Mouse (Mus musculus): ENCODE results near the gene Ndufb10. TPM values are rescaled to one million over a fixed set of nuclear protein-coding genes. Genes with fewer than 3 reads are reported as not detected.

Gene Ndufb10
- 376 and 382 TPM in 2 replicates for polyA plus RNA-seq (2015; fragmentation: Nextera tagmentation; extraction: Ambion mirVana)

- ATAC-seq = peak; percentile 74
- WGBS = 0% methylated on average over 30 of the region's 30 CpGs
Measured at GRCm38 (mm10) chr17:24724184-24724583, at the start of gene Ndufb10. Ndufb10 (minus strand) TSS chr17:24724478.

GRCm38 (mm10) chr17:24773241-24773640, 49.0 kb upstream of the Ndufb10 start:
- Histone ChIP-seq H3K4me2 (ENCODE audit: low read depth, low read length) (no peak overlapping the region), H3K4me1 (ENCODE audit: control insufficient read depth, insufficient read depth, low read length) (no peaks in the 10 kb centered on the region), H3K27ac (ENCODE audit: low read length) (no peak overlapping the region), H3K9ac (ENCODE audit: low read depth, low read length) (no peak overlapping the region), H3K4me3 (ENCODE audit: low read length) (no peak overlapping the region), H3K36me3 (ENCODE audit: control insufficient read depth, insufficient read depth, low read length) (no peaks in the 10 kb centered on the region), H3K9me3 (ENCODE audit: control insufficient read depth, low read length) (no peaks in the 10 kb centered on the region), H3K27me3 (replicated peaks; ENCODE audit: control insufficient read depth, insufficient read depth, low read length) (0 out of 2 replicates have a peak, but pooled peaks cover 4% of the 10 kb centered on the region)
- 73% methylated on average over 5 of the region's 5 CpGs for WGBS
- ATAC-seq = no peak

More at GRCm38 (mm10) chr17:24724184-24724583, at the start of gene Ndufb10:
- Histone ChIP-seq H3K27me3 (replicated peaks; ENCODE audit: control insufficient read depth, insufficient read depth, low read length) (no peaks in the 10 kb centered on the region), H3K4me3 (ENCODE audit: low read length) (peak within 1 kb of the TSS; percentile 89), H3K4me2 (ENCODE audit: low read depth, low read length) (peak within 1 kb of the TSS; percentile 58), H3K36me3 (ENCODE audit: control insufficient read depth, insufficient read depth, low read length) (peaks cover 7% of the 10 kb centered on the region), H3K9ac (ENCODE audit: low read depth, low read length) (peak within 1 kb of the TSS; percentile 89), H3K9me3 (ENCODE audit: control insufficient read depth, low read length) (no peaks in the 10 kb centered on the region), H3K27ac (ENCODE audit: low read length) (peak within 1 kb of the TSS; percentile 90), H3K4me1 (ENCODE audit: control insufficient read depth, insufficient read depth, low read length) (peaks cover 14% of the 10 kb centered on the region)

GRCm38 (mm10) chr17:24769146-24769545, 44.9 kb upstream of the Ndufb10 start:
- ATAC-seq = no peak
- H3K36me3 ChIP-seq (ENCODE audit: control insufficient read depth, insufficient read depth, low read length) = no peaks in the 10 kb centered on the region
- no peaks in the 10 kb centered on the region for H3K9me3 ChIP-seq (ENCODE audit: control insufficient read depth, low read length)
- no peak overlapping the region for H3K9ac ChIP-seq (ENCODE audit: low read depth, low read length)
- 29% methylated on average over 3 of the region's 3 CpGs for WGBS
- no peak overlapping the region for H3K4me3 ChIP-seq (ENCODE audit: low read length)
- H3K4me1 ChIP-seq (ENCODE audit: control insufficient read depth, insufficient read depth, low read length) = peaks cover 5% of the 10 kb centered on the region; the same call in 1 of the 2 replicates
- no peak overlapping the region for H3K27ac ChIP-seq (ENCODE audit: low read length)
- 0 out of 2 replicates have a peak, but pooled peaks cover 4% of the 10 kb centered on the region for H3K27me3 ChIP-seq (replicated peaks; ENCODE audit: control insufficient read depth, insufficient read depth, low read length)
- no peak overlapping the region for H3K4me2 ChIP-seq (ENCODE audit: low read depth, low read length)

- no peak for ATAC-seq
- no peak overlapping the region for H3K27ac ChIP-seq (ENCODE audit: low read length)
- H3K9ac ChIP-seq (ENCODE audit: low read depth, low read length) = no peak overlapping the region
- 23% methylated on average over 12 of the region's 12 CpGs for WGBS
- H3K36me3 ChIP-seq (ENCODE audit: control insufficient read depth, insufficient read depth, low read length) = no peaks in the 10 kb centered on the region
- H3K27me3 ChIP-seq (replicated peaks; ENCODE audit: control insufficient read depth, insufficient read depth, low read length) = 0 out of 2 replicates have a peak, but pooled peaks cover 4% of the 10 kb centered on the region
- H3K9me3 ChIP-seq (ENCODE audit: control insufficient read depth, low read length) = no peaks in the 10 kb centered on the region
- H3K4me2 ChIP-seq (ENCODE audit: low read depth, low read length) = no peak overlapping the region
- H3K4me1 ChIP-seq (ENCODE audit: control insufficient read depth, insufficient read depth, low read length) = peaks cover 5% of the 10 kb centered on the region; the same call in 1 of the 2 replicates
- no peak overlapping the region for H3K4me3 ChIP-seq (ENCODE audit: low read length)
Measured at GRCm38 (mm10) chr17:24766266-24766875, 42.1 kb upstream of the Ndufb10 start.

GRCm38 (mm10) chr17:24765016-24765905, 41.0 kb upstream of the Ndufb10 start:
- H3K9me3 ChIP-seq (ENCODE audit: control insufficient read depth, low read length) = no peaks in the 10 kb centered on the region
- peak overlapping the region; percentile 15; the same call in 1 of the 2 replicates for H3K27ac ChIP-seq (ENCODE audit: low read length)
- peaks cover 5% of the 10 kb centered on the region; the same call in 1 of the 2 replicates for H3K4me1 ChIP-seq (ENCODE audit: control insufficient read depth, insufficient read depth, low read length)
- 48% methylated on average over 21 of the region's 22 CpGs for WGBS
- ATAC-seq = no peak; the same call in 1 of the 2 replicates
- no peaks in the 10 kb centered on the region for H3K36me3 ChIP-seq (ENCODE audit: control insufficient read depth, insufficient read depth, low read length)
- H3K4me2 ChIP-seq (ENCODE audit: low read depth, low read length) = no peak overlapping the region
- 0 out of 2 replicates have a peak overlapping the region, but pooled peaks have one; percentile 2 for H3K9ac ChIP-seq (ENCODE audit: low read depth, low read length)
- 0 out of 2 replicates have a peak, but pooled peaks cover 4% of the 10 kb centered on the region for H3K27me3 ChIP-seq (replicated peaks; ENCODE audit: control insufficient read depth, insufficient read depth, low read length)
- H3K4me3 ChIP-seq (ENCODE audit: low read length) = no peak overlapping the region

- H3K36me3 ChIP-seq (ENCODE audit: control insufficient read depth, insufficient read depth, low read length) = no peaks in the 10 kb centered on the region
- 59% methylated on average over 5 of the region's 5 CpGs for WGBS
- H3K4me3 ChIP-seq (ENCODE audit: low read length) = no peak overlapping the region
- H3K4me2 ChIP-seq (ENCODE audit: low read depth, low read length) = no peak overlapping the region
- H3K27me3 ChIP-seq (replicated peaks; ENCODE audit: control insufficient read depth, insufficient read depth, low read length) = no peaks in the 10 kb centered on the region
- no peak for ATAC-seq
- no peak overlapping the region for H3K27ac ChIP-seq (ENCODE audit: low read length)
- H3K9ac ChIP-seq (ENCODE audit: low read depth, low read length) = no peak overlapping the region
- H3K9me3 ChIP-seq (ENCODE audit: control insufficient read depth, low read length) = no peaks in the 10 kb centered on the region
- peaks cover 1% of the 10 kb centered on the region; the same call in 1 of the 2 replicates for H3K4me1 ChIP-seq (ENCODE audit: control insufficient read depth, insufficient read depth, low read length)
Measured at GRCm38 (mm10) chr17:24761121-24761520, 36.8 kb upstream of the Ndufb10 start.

- Histone ChIP-seq H3K27ac (ENCODE audit: low read length) (no peak overlapping the region), H3K4me3 (ENCODE audit: low read length) (no peak overlapping the region), H3K9me3 (ENCODE audit: control insufficient read depth, low read length) (no peaks in the 10 kb centered on the region), H3K27me3 (replicated peaks; ENCODE audit: control insufficient read depth, insufficient read depth, low read length) (peaks cover 27% of the 10 kb centered on the region), H3K36me3 (ENCODE audit: control insufficient read depth, insufficient read depth, low read length) (no peaks in the 10 kb centered on the region), H3K4me2 (ENCODE audit: low read depth, low read length) (no peak overlapping the region), H3K4me1 (ENCODE audit: control insufficient read depth, insufficient read depth, low read length) (peaks cover 6% of the 10 kb centered on the region; the same call in 1 of the 2 replicates), H3K9ac (ENCODE audit: low read depth, low read length) (no peak overlapping the region)
- no peak for ATAC-seq
- WGBS = 80% methylated on average over 1 of the region's 1 CpGs
Measured at GRCm38 (mm10) chr17:24757394-24757793, 33.1 kb upstream of the Ndufb10 start.

- Histone ChIP-seq H3K4me2 (ENCODE audit: low read depth, low read length) (peak within 1 kb of the TSS; percentile 99), H3K9me3 (ENCODE audit: control insufficient read depth, low read length) (no peaks in the 10 kb centered on the region), H3K4me3 (ENCODE audit: low read length) (peak within 1 kb of the TSS; percentile 63), H3K9ac (ENCODE audit: low read depth, low read length) (peak within 1 kb of the TSS; percentile 64), H3K27ac (ENCODE audit: low read length) (no peak within 1 kb of the TSS), H3K4me1 (ENCODE audit: control insufficient read depth, insufficient read depth, low read length) (peaks cover 10% of the 10 kb centered on the region; the same call in 1 of the 2 replicates), H3K27me3 (replicated peaks; ENCODE audit: control insufficient read depth, insufficient read depth, low read length) (peaks cover 49% of the 10 kb centered on the region), H3K36me3 (ENCODE audit: control insufficient read depth, insufficient read depth, low read length) (no peaks in the 10 kb centered on the region)
- WGBS = under 1% methylated on average over 69 of the region's 82 CpGs
- ATAC-seq = peak; percentile 93
Measured at GRCm38 (mm10) chr17:24752415-24753394, 28.4 kb upstream of the Ndufb10 start, which contains the start of gene Hs3st6. Hs3st6 (plus strand) TSS chr17:24752988.
